Mouse (Mus musculus) embryo, embryonic 11 days (tissue): ENCODE results near the gene Exoc3l2.

ENCODE experiments used
- DNase-seq: peaks from one replicate; pipeline ENCODE4 v3.0.0-alpha.2; 2015

Gene Exoc3l2

GRCm38 (mm10) chr7:19524420-19525104, 61.4 kb downstream of the Exoc3l2 start:
- no peak for DNase-seq

- DNase-seq, result no peak
Observed at GRCm38 (mm10) chr7:19525105-19525481, 62.0 kb downstream of the Exoc3l2 start.

GRCm38 (mm10) chr7:19531077-19531476, 67.9 kb downstream of the Exoc3l2 start:
- DNase-seq, result no peak

- DNase-seq, result no peak
Observed at GRCm38 (mm10) chr7:19532240-19532639, 69.1 kb downstream of the Exoc3l2 start.

- no peak for DNase-seq
Observed at GRCm38 (mm10) chr7:19534676-19535075, 71.5 kb downstream of the Exoc3l2 start.

- no peak for DNase-seq
Observed at GRCm38 (mm10) chr7:19540771-19541566, 77.8 kb downstream of the Exoc3l2 start.

- no peak for DNase-seq
Observed at GRCm38 (mm10) chr7:19541681-19542154, 78.6 kb downstream of the Exoc3l2 start.

GRCm38 (mm10) chr7:19542155-19542691, 79.1 kb downstream of the Exoc3l2 start:
- DNase-seq, result no peak

GRCm38 (mm10) chr7:19543584-19543983, 80.5 kb downstream of the Exoc3l2 start:
- no peak for DNase-seq

- DNase-seq, result no peak
Observed at GRCm38 (mm10) chr7:19546007-19546406, 82.9 kb downstream of the Exoc3l2 start.
